Mouse (Mus musculus) ES-E14 (cell line): ENCODE measurements at regions not wholly inside any gene's neighbourhood (a gene's known extent, or its start where the extent isn't known, plus 50 kb on each side); places are given as distances from the start of the nearest gene placed in this dataset.

Experiments
- CHD2 ChIP-seq: IDR thresholded peaks from 2 replicates; pipeline ENCODE4 v1.6.1; 2014; ENCODE audit warnings: mild to moderate bottlenecking, low read depth, low read length, inconsistent platforms
- MAFK ChIP-seq: IDR thresholded peaks from 2 replicates; pipeline ENCODE4 v1.6.1; 2014; ENCODE audit warnings: mild to moderate bottlenecking, low read depth, low read length, inconsistent platforms; ENCODE audit not compliant: insufficient read depth
- ZC3H11A ChIP-seq: IDR thresholded peaks from 2 replicates; pipeline ENCODE4 v1.6.1; 2012; ENCODE audit warnings: low read depth, mild to moderate bottlenecking, inconsistent platforms, low read length, borderline replicate concordance
- ZNF384 ChIP-seq: IDR thresholded peaks from 2 replicates; pipeline ENCODE4 v1.6.1; 2012; ENCODE audit warnings: low read depth, low read length, inconsistent platforms

GRCm38 (mm10) chr17:45297860-45298259 is 135.7 kb downstream of the Cdc5l start:
- TF ChIP-seq ZNF384 (no peak), CHD2 (no peak), ZC3H11A (no peak), MAFK (no peak)
